10 mouse cellular contexts compared by ENCODE assay signal in the genomic region with DNA sequence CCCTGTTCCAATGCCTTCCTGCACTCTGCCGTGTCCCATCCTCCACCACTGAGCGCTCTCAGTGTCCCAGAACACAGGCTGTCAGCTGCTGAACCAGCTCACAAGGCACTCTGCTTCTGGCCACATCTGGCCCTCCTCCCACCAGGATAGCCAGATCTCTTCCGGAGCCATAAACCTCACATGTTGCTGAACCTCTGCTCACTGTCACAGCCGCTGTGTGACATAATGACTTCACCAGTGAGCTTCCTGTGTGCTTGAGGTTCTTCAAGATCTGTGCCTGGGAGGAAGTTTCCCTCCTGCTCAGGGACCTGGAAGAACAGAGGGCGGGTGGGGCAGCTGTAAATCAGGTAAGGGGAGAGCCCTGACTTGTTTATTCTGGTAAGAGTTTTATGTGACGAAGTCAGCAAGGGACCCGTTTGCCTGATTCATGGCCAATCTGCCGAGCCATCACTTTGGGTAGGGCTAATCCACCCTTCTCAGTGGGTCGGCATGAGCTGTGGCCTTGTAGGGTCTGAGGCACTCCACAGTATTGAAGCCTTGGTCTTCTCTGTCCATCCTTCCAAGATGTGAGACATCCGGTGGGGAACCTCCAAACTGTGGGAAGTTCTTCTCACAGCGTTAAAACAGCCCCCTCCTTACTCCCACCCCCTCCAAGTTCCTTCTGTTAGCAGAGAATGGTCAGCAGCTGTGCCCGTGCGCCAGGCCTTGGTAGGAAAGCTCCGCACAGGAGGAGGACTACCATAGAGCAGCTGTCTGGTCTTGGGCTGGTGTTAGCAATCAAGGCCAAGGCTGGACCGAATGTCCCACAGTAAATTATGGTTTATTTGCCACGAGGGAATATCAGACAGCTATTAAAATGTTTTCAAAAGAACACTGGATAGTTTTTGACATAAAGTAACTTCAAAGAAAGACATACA. TPM values are rescaled to one million over a fixed set of nuclear protein-coding genes. Genes with fewer than 3 reads are reported as not detected.
DNase-seq lines count a peak whose midpoint lies in the region; ATAC-seq and TF ChIP-seq lines count a peak whose summit lies in the region.
"Had no signal": no experiment of that assay in that cellular context is flagged by ENCODE, and none has a peak within 500 bp of the region (broad histone marks: within the 10 kb centered on the region; RNA-seq: fewer than 3 reads in every experiment).

No protein-coding gene starts in this region.

- H3K4me3 ChIP-seq in lung, postnatal 0 days (ENCODE audit: low read depth, low read length), result no peak overlapping the region
- no peak overlapping the region for H3K4me3 ChIP-seq in lung, adult 2 months (replicated peaks; ENCODE audit: extremely low read depth, low read depth, low read length)
- H3K4me3 ChIP-seq in kidney, embryonic 15.5 days (replicated peaks), result no peak overlapping the region
- H3K4me3 ChIP-seq in midbrain, embryonic 11.5 days (ENCODE audit: low read depth, low read length), result no peak overlapping the region
- H3K4me3 ChIP-seq: embryonic facial prominence, embryonic 12.5 days; stomach, embryonic 15.5 days had no signal

- TF ChIP-seq EP300 in lung, postnatal 0 days (IDR thresholded peaks at IDR 0.05), result no peak

- H3K4me1 ChIP-seq in lung, postnatal 0 days (ENCODE audit: insufficient read depth, low read depth, low read length), result no peaks in the 10 kb centered on the region
- no peaks in the 10 kb centered on the region for H3K4me1 ChIP-seq in lung, adult 2 months (ENCODE audit: control insufficient read depth, insufficient read depth, low read length)
- peaks cover 55% of the 10 kb centered on the region for H3K4me1 ChIP-seq in kidney, embryonic 15.5 days
- H3K4me1 ChIP-seq in midbrain, embryonic 11.5 days (ENCODE audit: control insufficient read depth, insufficient read depth, low read length), result no peaks in the 10 kb centered on the region

- no peak overlapping the region for H3K4me2 ChIP-seq in lung, postnatal 0 days (replicated peaks; ENCODE audit: low read depth, low read length)
- H3K4me2 ChIP-seq in kidney, embryonic 15.5 days, result no peak overlapping the region
- no peak overlapping the region for H3K4me2 ChIP-seq in midbrain, embryonic 11.5 days
- H3K4me2 ChIP-seq: embryonic facial prominence, embryonic 12.5 days; stomach, embryonic 15.5 days had no signal

- no peaks in the 10 kb centered on the region for H3K9me3 ChIP-seq in lung, postnatal 0 days (ENCODE audit: low read length)
- H3K9me3 ChIP-seq in kidney, embryonic 15.5 days (replicated peaks), result no peaks in the 10 kb centered on the region
- H3K9me3 ChIP-seq in midbrain, embryonic 11.5 days (ENCODE audit: control insufficient read depth, low read length), result no peaks in the 10 kb centered on the region
- H3K9me3 ChIP-seq: embryonic facial prominence, embryonic 12.5 days; stomach, embryonic 15.5 days had no signal

- H3K9ac ChIP-seq in lung, postnatal 0 days (replicated peaks; ENCODE audit: low read depth), result no peak overlapping the region
- no peak overlapping the region for H3K9ac ChIP-seq in kidney, embryonic 15.5 days
- no peak overlapping the region for H3K9ac ChIP-seq in midbrain, embryonic 11.5 days (ENCODE audit: low read length)
- H3K9ac ChIP-seq: embryonic facial prominence, embryonic 12.5 days; stomach, embryonic 15.5 days had no signal

- no peak for TF ChIP-seq POLR2A in lung, adult 2 months (IDR thresholded peaks at IDR 0.05; ENCODE audit: borderline replicate concordance, extremely low read depth, low read depth, low read length)

- 48% methylated on average over 16 of the region's 16 CpGs for WGBS in lung, postnatal 0 days
- 56% methylated on average over 16 of the region's 16 CpGs for WGBS in lung, adult 2 months
- WGBS in kidney, embryonic 15.5 days, result 16% methylated on average over 16 of the region's 16 CpGs
- 80% methylated on average over 16 of the region's 16 CpGs for WGBS in midbrain, embryonic 11.5 days

- 0 out of 2 replicates have a peak, but pooled peaks have one; percentile 35 for ATAC-seq in lung, postnatal 0 days
- peak; percentile 73 for ATAC-seq in kidney, embryonic 15.5 days (replicated peaks; ENCODE audit: low FRiP score)
- ATAC-seq in midbrain, embryonic 11.5 days (ENCODE audit: low FRiP score), result no peak

- no peaks in the 10 kb centered on the region for H3K27me3 ChIP-seq in lung, postnatal 0 days (replicated peaks; ENCODE audit: insufficient read depth, low read length)
- no peaks in the 10 kb centered on the region for H3K27me3 ChIP-seq in kidney, embryonic 15.5 days
- no peaks in the 10 kb centered on the region for H3K27me3 ChIP-seq in midbrain, embryonic 11.5 days (ENCODE audit: control insufficient read depth, insufficient read depth, low read length)
- H3K27me3 ChIP-seq: embryonic facial prominence, embryonic 12.5 days; stomach, embryonic 15.5 days had no signal

- no peak for TF ChIP-seq CTCF in lung, postnatal 0 days (IDR thresholded peaks at IDR 0.05)
- no peak for TF ChIP-seq CTCF in lung, adult 2 months (IDR thresholded peaks at IDR 0.05; ENCODE audit: insufficient read depth, low read length)

- no peaks in the 10 kb centered on the region for H3K36me3 ChIP-seq in lung, postnatal 0 days (ENCODE audit: insufficient read depth, low read length)
- H3K36me3 ChIP-seq in kidney, embryonic 15.5 days, result no peaks in the 10 kb centered on the region
- H3K36me3 ChIP-seq in midbrain, embryonic 11.5 days (ENCODE audit: control insufficient read depth, insufficient read depth, low read length), result no peaks in the 10 kb centered on the region
- H3K36me3 ChIP-seq: embryonic facial prominence, embryonic 12.5 days; stomach, embryonic 15.5 days had no signal

- no peak overlapping the region for H3K27ac ChIP-seq in lung, postnatal 0 days (ENCODE audit: low read length)
- peak overlapping the region; percentile 72 for H3K27ac ChIP-seq in kidney, embryonic 15.5 days
- no peak overlapping the region for H3K27ac ChIP-seq in midbrain, embryonic 11.5 days (ENCODE audit: low read depth, low read length)
- H3K27ac ChIP-seq: embryonic facial prominence, embryonic 12.5 days; stomach, embryonic 15.5 days had no signal

- peak; percentile 33 for DNase-seq in lung, postnatal 0 days (ENCODE audit: low spot score)
- DNase-seq in lung, adult 2 months, result no peak
- peak; percentile 17 for DNase-seq in heart, adult 8-10 months (ENCODE audit: low spot score)
- peak; percentile 40 for DNase-seq in thymus, postnatal 0 days (ENCODE audit: low spot score)
- DNase-seq in gastrocnemius, postnatal 10 days, result no peak
- DNase-seq in spleen, adult 18-20 months, result no peak
- no peak for DNase-seq in midbrain, embryonic 11.5 days (ENCODE audit: low spot score, missing footprints)

RNA-seq across cellular contexts. Expression of gene Pyroxd2, which starts 27.3 kb away (rescaled TPM):
- 3.8 and 4.3 TPM in 2 replicates for polyA plus RNA-seq in lung, postnatal 0 days (2015; fragmentation: Nextera tagmentation; extraction: Ambion mirVana)
- polyA plus RNA-seq in lung, adult 2 months (2012; rRNA removed), result 5.0 and 5.4 TPM in 2 replicates
- 1 to 10 TPM; 3.8 to 5.8 (median 4.5) TPM for total RNA-seq in heart, adult 8-10 months (2022)
- 5.5 and 6.4 TPM in 2 replicates for polyA plus RNA-seq in kidney, embryonic 15.5 days (2015; fragmentation: Nextera tagmentation; extraction: Ambion mirVana)
- 0.69 and 0.89 TPM in 2 replicates for polyA plus RNA-seq in thymus, postnatal 0 days (2015; fragmentation: Nextera tagmentation; extraction: Ambion mirVana)
- 1 to 10 TPM; 3.1 to 5.0 TPM for total RNA-seq in gastrocnemius, postnatal 10 days (2021)
- 0.71 and 0.73 TPM in 2 replicates for polyA plus RNA-seq in midbrain, embryonic 11.5 days (2014; fragmentation: Nextera tagmentation; extraction: Ambion mirVana)

RNA-seq across cellular contexts. Expression of gene Hps1, which starts 54.5 kb away (rescaled TPM):
- 8.0 and 8.8 TPM in 2 replicates for polyA plus RNA-seq in lung, postnatal 0 days (2015; fragmentation: Nextera tagmentation; extraction: Ambion mirVana)
- 16.6 and 18.9 TPM in 2 replicates for polyA plus RNA-seq in lung, adult 2 months (2012; rRNA removed)
- 1 to 10 TPM; 1.1 to 2.7 (median 1.7) TPM for total RNA-seq in heart, adult 8-10 months (2022)
- polyA plus RNA-seq in kidney, embryonic 15.5 days (2015; fragmentation: Nextera tagmentation; extraction: Ambion mirVana), result 14.7 and 14.8 TPM in 2 replicates
- 16.0 and 16.5 TPM in 2 replicates for polyA plus RNA-seq in thymus, postnatal 0 days (2015; fragmentation: Nextera tagmentation; extraction: Ambion mirVana)
- 1 to 10 TPM; 2.8 to 4.4 TPM for total RNA-seq in gastrocnemius, postnatal 10 days (2021)
- 10.1 and 10.3 TPM in 2 replicates for polyA plus RNA-seq in midbrain, embryonic 11.5 days (2014; fragmentation: Nextera tagmentation; extraction: Ambion mirVana)

Comparison
In these comparisons a context has a peak if more than half of its experiments do, and no peak if none do; other contexts are left out.
1. DNase-seq: peak in lung, postnatal 0 days (single experiment), heart, adult 8-10 months (single experiment) and thymus, postnatal 0 days (single experiment); none in lung, adult 2 months (single experiment), gastrocnemius, postnatal 10 days (single experiment), spleen, adult 18-20 months (0 of 2) and midbrain, embryonic 11.5 days (single experiment).